Mouse (Mus musculus): ENCODE results near the gene Gm32687.
"Not testable (repeated sequence)": the region's sequence is repeated elsewhere in the genome, so short reads cannot be mapped to it uniquely, and the experiment has no call there.

Gene Gm32687

GRCm38 (mm10) chr10:81863409-81864407 lies at the start of gene Gm32687:
Gm32687 (plus strand) TSS chr10:81863934.
- CTCF ChIA-PET = not testable (repeated sequence)

GRCm38 (mm10) chr10:81846219-81846618 lies 17.5 kb upstream of the Gm32687 start:
- CTCF ChIA-PET = not testable (repeated sequence)

- CTCF ChIA-PET = not testable (repeated sequence)
Measured at GRCm38 (mm10) chr10:81929842-81930743, 66.4 kb downstream of the Gm32687 start, which contains the start of gene Zfp781. Zfp781 (minus strand) TSS chr10:81930480.

Measured in spleen, embryonic (tissue).